Mouse (Mus musculus) stomach, embryonic 14.5 days (tissue): ENCODE measurements around the gene Xlr3c. TPM values are rescaled to one million over a fixed set of nuclear protein-coding genes. Genes with fewer than 3 reads are reported as not detected.
"Not testable (repeated sequence)": the region's sequence is repeated elsewhere in the genome, so short reads cannot be mapped to it uniquely, and the experiment has no call there.

Experiments
- ATAC-seq: fragments of 200-750 bp; cut with Nextera tagmentation; 2 replicates; pipeline ENCODE4 v1.8.0; 2017; ENCODE audit warnings: low read depth, moderate TSS enrichment; ENCODE audit not compliant: insufficient number of reproducible peaks, insufficient read depth, low FRiP score
- H3K27ac ChIP-seq: fragments of 300-500 bp; sonication (generic); 2 replicates; pipeline ENCODE4 v1.5.1; 2014; ENCODE audit warnings: mild to moderate bottlenecking, low read length, moderate library complexity, mixed read lengths
- H3K27me3 ChIP-seq: fragments of 300-500 bp; sonication (generic); 2 replicates; pipeline ENCODE4 v1.6.1; 2014; ENCODE audit warnings: low read length, control low read depth, mixed read lengths; ENCODE audit not compliant: control insufficient read depth, insufficient read depth
- H3K36me3 ChIP-seq: fragments of 300-500 bp; sonication (generic); 2 replicates; pipeline ENCODE4 v1.6.1; 2014; ENCODE audit warnings: mild to moderate bottlenecking, control low read depth, low read length, moderate library complexity, mixed read lengths; ENCODE audit not compliant: control insufficient read depth, insufficient read depth
- H3K4me1 ChIP-seq: fragments of 300-500 bp; sonication (generic); 2 replicates; pipeline ENCODE4 v1.6.1; 2014; ENCODE audit warnings: low read length, control low read depth, mixed read lengths; ENCODE audit not compliant: control insufficient read depth, insufficient read depth
- H3K4me2 ChIP-seq: fragments of 300-500 bp; sonication (generic); replicated peaks from 2 replicates; pipeline ENCODE4 v1.6.1; 2014; ENCODE audit warnings: low read depth, low read length, control low read depth
- H3K4me3 ChIP-seq: fragments of 300-500 bp; sonication (generic); 2 replicates; pipeline ENCODE4 v1.5.1; 2014; ENCODE audit warnings: low read depth, low read length, control low read depth
- H3K9ac ChIP-seq: fragments of 300-500 bp; sonication (generic); replicated peaks from 2 replicates; pipeline ENCODE4 v1.6.1; 2014; ENCODE audit warnings: low read depth, mild to moderate bottlenecking, control low read depth, low read length, moderate library complexity, mixed read lengths
- H3K9me3 ChIP-seq: fragments of 300-500 bp; sonication (generic); 2 replicates; pipeline ENCODE4 v1.6.1; 2016; ENCODE audit warnings: low read depth, low read length, control low read depth; ENCODE audit not compliant: control insufficient read depth
- WGBS: fragments of 180-500 bp; shearing (Covaris S2); extraction: QIAGEN DNeasy Blood & Tissue Kit; methylation state at CpG from one replicate; pipeline ENCODE4 v1.1.7; 2014; 5-methylcytosine and 5-hydroxymethylcytosine counted together
- polyA plus RNA-seq: library from polyadenylated mRNA; unstranded; fragments of >200 nt; fragmentation: Nextera tagmentation; extraction: Ambion mirVana; gene quantifications from 2 replicates; pipeline ENCODE4 v1.2.1, GENCODE M21; 2014

Gene Xlr3c
- polyA plus RNA-seq, 1 experiment from 2014 or later, result not detected

DNA sequence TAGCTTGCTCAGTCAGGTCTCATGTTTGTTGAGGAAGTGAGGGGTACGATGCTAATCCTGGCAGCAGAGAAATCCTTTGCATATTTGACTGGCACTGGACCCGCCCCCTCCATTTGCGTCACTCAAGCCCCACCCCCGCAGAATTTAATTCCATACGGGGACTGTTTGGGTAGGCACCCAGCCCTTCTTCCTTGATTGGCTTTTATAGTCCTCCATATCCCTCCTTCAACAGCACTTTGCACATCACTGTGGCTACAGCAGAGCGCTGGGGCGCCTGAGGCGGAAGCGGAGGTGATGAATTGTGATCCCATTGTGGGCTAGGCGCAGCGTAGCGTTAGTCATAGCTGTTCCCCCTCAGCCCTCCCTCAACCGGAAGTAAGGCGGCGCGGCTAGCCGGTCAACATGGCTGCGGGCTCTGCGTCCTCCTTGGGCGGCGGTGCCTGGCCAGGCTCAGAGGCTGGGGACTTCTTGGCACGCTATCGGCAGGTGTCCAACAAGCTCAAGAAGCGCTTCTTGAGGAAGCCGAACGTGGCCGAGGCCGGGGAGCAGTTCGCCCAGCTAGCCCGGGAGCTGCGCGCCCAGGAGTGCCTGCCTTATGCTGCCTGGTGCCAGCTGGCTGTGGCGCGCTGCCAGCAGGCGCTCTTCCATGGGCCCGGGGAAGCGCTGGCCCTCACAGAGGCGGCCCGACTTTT lies 37.1 kb downstream of the Xlr3c start, which contains the start of gene F8a:
F8a (plus strand) TSS at position 378 of the 692 bp plus-strand sequence.
- 18% methylated on average over 39 of the region's 39 CpGs for WGBS
- H3K9me3 ChIP-seq, result no peaks in the 10 kb centered on the region
- no peaks in the 10 kb centered on the region for H3K4me1 ChIP-seq
- peak within 1 kb of the TSS; percentile 82 for H3K27ac ChIP-seq
- no peaks in the 10 kb centered on the region for H3K27me3 ChIP-seq
- peak within 1 kb of the TSS; percentile 45 for H3K9ac ChIP-seq
- peak within 1 kb of the TSS; percentile 50 for H3K4me3 ChIP-seq
- H3K4me2 ChIP-seq, result peak within 1 kb of the TSS; percentile 67
- ATAC-seq, result peak; percentile 96
- H3K36me3 ChIP-seq, result no peaks in the 10 kb centered on the region

DNA sequence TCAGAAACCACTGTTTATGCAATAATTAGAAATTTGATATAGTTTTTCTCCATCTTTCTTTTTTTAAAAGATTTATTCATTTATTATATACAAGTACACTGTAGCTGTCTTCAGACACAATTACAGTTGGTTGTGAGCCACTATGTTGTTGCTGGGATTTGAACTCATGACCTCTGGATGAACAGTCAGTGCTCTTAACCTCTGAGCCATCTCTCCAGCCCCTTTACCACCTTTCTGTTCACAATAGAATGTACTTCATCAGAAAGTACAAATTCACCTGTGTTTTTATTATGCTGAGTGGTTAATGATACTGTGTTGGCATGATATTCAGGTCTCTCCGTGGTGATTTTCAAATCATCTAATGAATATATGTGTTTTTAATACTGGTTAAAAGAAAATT lies 39.8 kb downstream of the Xlr3c start:
- no peak for ATAC-seq
- Histone ChIP-seq H3K4me3 (no peak overlapping the region), H3K27me3 (no peaks in the 10 kb centered on the region), H3K9ac (no peak overlapping the region), H3K9me3 (no peaks in the 10 kb centered on the region), H3K36me3 (no peaks in the 10 kb centered on the region), H3K4me1 (no peaks in the 10 kb centered on the region), H3K4me2 (no peak overlapping the region), H3K27ac (no peak overlapping the region)
- WGBS, result 56% methylated on average over 1 of the region's 1 CpGs

DNA sequence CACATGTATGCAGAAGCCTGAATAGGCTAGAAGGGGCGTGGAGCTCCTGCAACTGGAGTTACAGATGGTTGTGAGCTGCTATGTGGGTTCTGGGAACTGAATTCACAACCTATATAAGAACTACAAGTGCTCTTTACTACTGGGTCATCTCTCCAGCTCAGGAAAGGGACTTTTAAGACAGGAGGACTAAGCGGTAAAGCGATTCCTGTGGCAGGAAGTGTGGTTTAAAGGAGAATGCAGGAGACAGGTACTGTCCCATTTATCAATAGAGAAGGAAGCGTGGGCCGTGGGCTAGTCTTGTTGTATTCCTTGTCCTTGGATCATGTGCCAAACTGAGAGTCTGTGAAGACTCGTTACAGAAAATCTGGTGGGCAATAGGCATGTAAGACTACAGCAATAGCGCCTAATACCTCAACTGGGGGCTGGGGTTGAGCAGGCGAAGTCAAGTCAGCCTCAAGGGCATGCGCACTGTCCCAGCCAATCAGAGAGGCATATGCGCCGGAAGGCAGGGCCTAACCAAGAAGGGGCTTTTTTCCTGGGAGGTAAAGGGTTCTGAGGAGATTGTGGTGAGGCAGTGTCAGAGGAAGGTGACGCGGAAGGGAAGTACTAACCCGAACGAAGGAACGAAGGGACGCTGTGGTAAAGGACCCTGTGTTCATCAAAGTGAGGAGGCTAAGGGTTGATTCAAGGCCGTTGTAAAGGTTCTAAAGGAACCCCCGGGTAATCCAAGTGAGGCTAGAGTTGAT lies 51.2 kb downstream of the Xlr3c start, which contains the start of gene Xlr4b:
Xlr4b (plus strand) TSS at position 515 of the 746 bp plus-strand sequence.
- not testable (repeated sequence) for H3K9ac ChIP-seq, H3K4me1 ChIP-seq, ATAC-seq, H3K9me3 ChIP-seq, H3K27me3 ChIP-seq, H3K4me2 ChIP-seq, H3K27ac ChIP-seq, H3K4me3 ChIP-seq, H3K36me3 ChIP-seq
- WGBS, result 68% methylated on average over 11 of the region's 19 CpGs

Other genes starting within 250 kb of the Xlr3c start
- gene Pnma5, start 228.3 kb downstream of the Xlr3c start, polyA plus RNA-seq, result not detected in 2 replicates
- gene Pnma3, start 200.6 kb downstream of the Xlr3c start, polyA plus RNA-seq, result 0.27 TPM in 1 of 2 replicates, not detected in the other
- gene Xlr4a, start 182.9 kb downstream of the Xlr3c start, polyA plus RNA-seq, result 0.31 and 1.5 TPM in 2 replicates
- 3.3 and 7.9 TPM in 2 replicates for gene Xlr3a, start 168.3 kb downstream of the Xlr3c start, polyA plus RNA-seq
- gene Gm14685, start 148.3 kb downstream of the Xlr3c start, polyA plus RNA-seq, result not detected in 2 replicates
- gene Xlr5b, start 116.6 kb downstream of the Xlr3c start, polyA plus RNA-seq, result not detected in 2 replicates
- not detected in 2 replicates for gene DXBay18, start 115.9 kb downstream of the Xlr3c start, polyA plus RNA-seq
- not detected in 2 replicates for gene Spin2d, start 88.4 kb downstream of the Xlr3c start, polyA plus RNA-seq
- gene Xlr3b, start 73.2 kb downstream of the Xlr3c start, polyA plus RNA-seq, result 5.5 and 11.3 TPM in 2 replicates
- gene Xlr4b, start 51.1 kb downstream of the Xlr3c start, polyA plus RNA-seq, result 0.17 and 1.1 TPM in 2 replicates
- 12.2 and 12.9 TPM in 2 replicates for gene F8a, start 37.1 kb downstream of the Xlr3c start, polyA plus RNA-seq
- gene Xlr4c, start 22.3 kb downstream of the Xlr3c start, polyA plus RNA-seq, result not detected in 2 replicates
- gene Xlr5a, start 27.6 kb upstream of the Xlr3c start, polyA plus RNA-seq, result 0.16 TPM in 1 of 2 replicates, not detected in the other
- not detected in 2 replicates for gene Xlr5c, start 27.6 kb upstream of the Xlr3c start, polyA plus RNA-seq
- gene Gm45015, start 71.5 kb upstream of the Xlr3c start, polyA plus RNA-seq, result not detected in 2 replicates
- gene Zfp275, start 77.2 kb upstream of the Xlr3c start, polyA plus RNA-seq, result 17.4 and 21.2 TPM in 2 replicates
- not detected in 2 replicates for gene Gm18336, start 133.3 kb upstream of the Xlr3c start, polyA plus RNA-seq
- gene Zfp92, start 145.7 kb upstream of the Xlr3c start, polyA plus RNA-seq, result 0.09 and 0.11 TPM in 2 replicates
- 0.25 TPM in 1 of 2 replicates, not detected in the other for gene Trex2, start 170.0 kb upstream of the Xlr3c start, polyA plus RNA-seq
- 50.1 and 57.5 TPM in 2 replicates for gene Haus7, start 193.7 kb upstream of the Xlr3c start, polyA plus RNA-seq
- 95.7 and 104 TPM in 2 replicates for gene Bgn, start 218.2 kb upstream of the Xlr3c start, polyA plus RNA-seq
- 0.36 and 0.38 TPM in 2 replicates for gene Atp2b3, start 237.7 kb upstream of the Xlr3c start, polyA plus RNA-seq